Mouse (Mus musculus): ENCODE data around the gene Muc4. TPM values are rescaled to one million over a fixed set of nuclear protein-coding genes. Genes with fewer than 3 reads are reported as not detected.

Muc4 gene
- polyA plus RNA-seq, 1 experiment from 2014 or later, result 0.67 TPM

DNA sequence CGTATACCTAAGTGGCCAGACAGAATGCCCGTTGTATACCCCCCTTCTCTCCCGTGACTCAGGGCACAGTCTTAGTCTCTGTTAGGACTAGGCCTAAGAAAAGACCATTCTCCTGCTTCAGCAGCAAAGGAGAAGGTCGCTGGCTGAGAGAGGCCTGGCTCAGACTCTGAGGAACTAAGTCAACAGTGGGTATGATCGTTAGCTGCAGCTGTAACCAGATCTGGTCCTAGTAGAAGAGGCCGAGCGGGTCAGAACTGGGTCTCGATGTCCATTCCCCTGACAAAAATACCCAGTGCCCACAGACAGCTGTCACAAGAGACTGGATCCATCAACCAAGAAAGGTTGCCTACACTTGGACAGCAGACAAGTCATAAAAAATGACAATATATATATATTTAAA, 87.8 kb downstream of the Muc4 start:
- 73% methylated on average over 8 of the region's 8 CpGs for WGBS
- peaks cover 39% of the 10 kb centered on the region for H3K36me3 ChIP-seq (ENCODE audit: insufficient read depth)
- H3K4me1 ChIP-seq (ENCODE audit: insufficient read depth), result no peaks in the 10 kb centered on the region
- no peak overlapping the region for H3K27ac ChIP-seq (ENCODE audit: low read depth)
- H3K4me2 ChIP-seq, result no peak overlapping the region
- no peak for ATAC-seq (ENCODE audit: insufficient read depth)
- H3K27me3 ChIP-seq (ENCODE audit: insufficient read depth, low read length), result no peaks in the 10 kb centered on the region
- no peaks in the 10 kb centered on the region for H3K9me3 ChIP-seq (ENCODE audit: low read depth, low read length)
- H3K4me3 ChIP-seq (ENCODE audit: low read depth, low read length), result no peak overlapping the region
- no peak for DNase-seq
- TF ChIP-seq CTCF (IDR thresholded peaks at IDR 0.05; ENCODE audit: low read depth), result no peak
- H3K9ac ChIP-seq, result no peak overlapping the region

DNA sequence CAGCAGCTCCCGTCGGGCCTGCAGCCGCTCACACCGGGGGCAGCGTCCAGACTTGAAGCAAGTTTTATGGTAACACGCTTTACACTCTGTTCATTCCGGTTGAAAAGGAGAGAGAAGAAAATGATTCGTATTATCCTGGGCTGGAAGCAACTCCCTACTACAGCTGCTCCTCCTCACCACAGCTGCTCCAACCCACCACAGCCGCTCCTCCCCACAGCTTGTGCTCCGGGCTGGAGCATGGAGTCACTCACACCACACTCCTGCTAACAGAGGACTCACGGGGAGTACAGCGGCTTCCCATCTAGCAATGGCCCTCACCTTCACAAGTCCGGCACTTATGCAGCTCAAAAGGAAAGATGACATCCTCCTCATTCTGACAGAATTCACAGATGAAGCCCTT, 88.4 kb downstream of the Muc4 start:
- TF ChIP-seq CTCF (IDR thresholded peaks at IDR 0.05; ENCODE audit: low read depth), result no peak
- H3K36me3 ChIP-seq (ENCODE audit: insufficient read depth), result peaks cover 42% of the 10 kb centered on the region
- DNase-seq, result no peak

GRCm38 (mm10) chr16:32825380-32825779, 89.7 kb downstream of the Muc4 start:
- DNase-seq, result no peak
- peaks cover 42% of the 10 kb centered on the region for H3K36me3 ChIP-seq (ENCODE audit: insufficient read depth)
- WGBS, result 69% methylated on average over 12 of the region's 12 CpGs

More for the DNA sequence above, 88.4 kb downstream of the Muc4 start:
- H3K27ac ChIP-seq (ENCODE audit: low read depth), result no peak overlapping the region
- no peaks in the 10 kb centered on the region for H3K9me3 ChIP-seq (ENCODE audit: low read depth, low read length)
- H3K4me2 ChIP-seq, result no peak overlapping the region
- no peak overlapping the region for H3K4me3 ChIP-seq (ENCODE audit: low read depth, low read length)
- WGBS, result 85% methylated on average over 13 of the region's 13 CpGs
- H3K9ac ChIP-seq, result no peak overlapping the region
- no peaks in the 10 kb centered on the region for H3K27me3 ChIP-seq (ENCODE audit: insufficient read depth, low read length)
- H3K4me1 ChIP-seq (ENCODE audit: insufficient read depth), result no peaks in the 10 kb centered on the region
- no peak for ATAC-seq (ENCODE audit: insufficient read depth)

DNA sequence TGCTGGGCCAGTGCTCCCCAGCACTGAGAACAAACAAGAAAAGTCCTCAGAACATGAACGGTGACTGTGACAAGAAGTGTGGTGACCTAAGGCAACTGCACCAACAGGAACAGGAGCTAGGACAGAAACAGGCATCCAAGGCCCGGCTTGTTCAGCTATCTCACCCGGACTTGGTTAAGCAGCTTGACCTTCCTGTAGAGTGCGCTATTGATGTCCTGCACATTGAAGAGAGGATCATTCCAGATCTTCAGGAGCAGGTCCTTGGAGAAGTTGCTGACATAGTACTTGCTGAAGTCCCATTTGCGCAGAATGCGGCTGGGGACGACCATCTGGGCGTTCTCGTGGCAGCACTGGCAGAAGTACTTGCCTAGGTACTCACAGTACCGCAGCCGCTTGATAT, 90.8 kb downstream of the Muc4 start:
- Histone ChIP-seq H3K4me1 (ENCODE audit: insufficient read depth) (no peaks in the 10 kb centered on the region), H3K36me3 (ENCODE audit: insufficient read depth) (peaks cover 42% of the 10 kb centered on the region), H3K27ac (ENCODE audit: low read depth) (no peak overlapping the region), H3K4me2 (no peak overlapping the region), H3K4me3 (ENCODE audit: low read depth, low read length) (no peak overlapping the region), H3K9ac (no peak overlapping the region), H3K9me3 (ENCODE audit: low read depth, low read length) (no peaks in the 10 kb centered on the region), H3K27me3 (ENCODE audit: insufficient read depth, low read length) (no peaks in the 10 kb centered on the region)
- 93% methylated on average over 11 of the region's 11 CpGs for WGBS
- no peak for TF ChIP-seq CTCF (IDR thresholded peaks at IDR 0.05; ENCODE audit: low read depth)
- no peak for ATAC-seq (ENCODE audit: insufficient read depth)
- DNase-seq, result no peak

More at GRCm38 (mm10) chr16:32825380-32825779, 89.7 kb downstream of the Muc4 start:
- TF ChIP-seq CTCF (IDR thresholded peaks at IDR 0.05; ENCODE audit: low read depth), result no peak
- ATAC-seq (ENCODE audit: insufficient read depth), result no peak
- no peak overlapping the region for H3K27ac ChIP-seq (ENCODE audit: low read depth)
- no peaks in the 10 kb centered on the region for H3K9me3 ChIP-seq (ENCODE audit: low read depth, low read length)
- no peak overlapping the region for H3K9ac ChIP-seq
- no peaks in the 10 kb centered on the region for H3K4me1 ChIP-seq (ENCODE audit: insufficient read depth)
- no peak overlapping the region for H3K4me2 ChIP-seq
- no peaks in the 10 kb centered on the region for H3K27me3 ChIP-seq (ENCODE audit: insufficient read depth, low read length)
- H3K4me3 ChIP-seq (ENCODE audit: low read depth, low read length), result no peak overlapping the region

- DNase-seq, result no peak
- H3K4me3 ChIP-seq (ENCODE audit: low read depth, low read length), result no peak overlapping the region
- H3K36me3 ChIP-seq (ENCODE audit: insufficient read depth), result peaks cover 39% of the 10 kb centered on the region
- no peak overlapping the region for H3K4me2 ChIP-seq
- H3K27ac ChIP-seq (ENCODE audit: low read depth), result no peak overlapping the region
- no peak overlapping the region for H3K9ac ChIP-seq
- H3K4me1 ChIP-seq (ENCODE audit: insufficient read depth), result no peaks in the 10 kb centered on the region
- 75% methylated on average over 11 of the region's 11 CpGs for WGBS
- no peak for TF ChIP-seq CTCF (IDR thresholded peaks at IDR 0.05; ENCODE audit: low read depth)
- ATAC-seq (ENCODE audit: insufficient read depth), result no peak
- no peaks in the 10 kb centered on the region for H3K9me3 ChIP-seq (ENCODE audit: low read depth, low read length)
- no peaks in the 10 kb centered on the region for H3K27me3 ChIP-seq (ENCODE audit: insufficient read depth, low read length)
Measured at GRCm38 (mm10) chr16:32829104-32829503, 93.4 kb downstream of the Muc4 start.

DNA sequence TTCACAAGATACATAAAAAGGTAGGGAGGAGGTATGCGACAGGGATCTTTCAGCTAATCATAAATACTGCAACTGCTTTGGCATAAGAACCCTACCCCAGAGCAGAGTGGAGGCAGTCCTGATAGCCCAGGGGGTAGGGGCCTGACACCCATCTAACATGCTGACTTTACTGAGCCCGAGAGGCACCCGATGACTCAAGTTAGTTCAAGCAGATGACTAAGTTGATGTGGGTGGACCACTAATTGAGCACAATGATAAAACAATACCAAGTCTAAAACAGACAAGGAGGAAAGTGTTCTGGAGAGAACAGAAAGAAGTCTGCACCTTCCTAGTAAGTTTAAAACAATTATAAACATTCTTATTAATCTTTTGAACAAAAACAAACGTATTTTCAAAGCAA, 95.8 kb downstream of the Muc4 start:
- no peaks in the 10 kb centered on the region for H3K4me1 ChIP-seq (ENCODE audit: insufficient read depth)
- ATAC-seq (ENCODE audit: insufficient read depth) (no peak), DNase-seq (no peak)
- no peak overlapping the region for H3K27ac ChIP-seq (ENCODE audit: low read depth)
- no peak overlapping the region for H3K4me2 ChIP-seq
- TF ChIP-seq CTCF (IDR thresholded peaks at IDR 0.05; ENCODE audit: low read depth), result no peak
- H3K9me3 ChIP-seq (ENCODE audit: low read depth, low read length), result no peaks in the 10 kb centered on the region
- WGBS, result 90% methylated on average over 4 of the region's 4 CpGs
- no peak overlapping the region for H3K4me3 ChIP-seq (ENCODE audit: low read depth, low read length)
- H3K9ac ChIP-seq, result no peak overlapping the region
- H3K36me3 ChIP-seq (ENCODE audit: insufficient read depth), result peaks cover 28% of the 10 kb centered on the region
- no peaks in the 10 kb centered on the region for H3K27me3 ChIP-seq (ENCODE audit: insufficient read depth, low read length)

Other genes with a start within 250 kb of the Muc4 start
- 0.24 and 0.60 TPM in 2 replicates for gene Slc51a, start 248.0 kb upstream of the Muc4 start, polyA plus RNA-seq (2014; fragmentation: Nextera tagmentation; extraction: Ambion mirVana)
- not detected in 2 replicates for gene Zdhhc19, start 239.6 kb upstream of the Muc4 start, polyA plus RNA-seq (2014; fragmentation: Nextera tagmentation; extraction: Ambion mirVana)
- 64.5 and 71.2 TPM in 2 replicates for gene Tfrc, start 127.0 kb upstream of the Muc4 start, polyA plus RNA-seq (2014; fragmentation: Nextera tagmentation; extraction: Ambion mirVana)
- gene Tnk2, start 92.0 kb upstream of the Muc4 start, polyA plus RNA-seq (2014; fragmentation: Nextera tagmentation; extraction: Ambion mirVana), result 20.0 and 21.6 TPM in 2 replicates
- not detected in 2 replicates for gene Muc20, start 61.5 kb downstream of the Muc4 start, polyA plus RNA-seq (2014; fragmentation: Nextera tagmentation; extraction: Ambion mirVana)
- gene Smbd1, start 74.6 kb downstream of the Muc4 start, polyA plus RNA-seq (2014; fragmentation: Nextera tagmentation; extraction: Ambion mirVana), result not detected in 2 replicates
- gene Fyttd1, start 141.6 kb downstream of the Muc4 start, polyA plus RNA-seq (2014; fragmentation: Nextera tagmentation; extraction: Ambion mirVana), result 133 and 134 TPM in 2 replicates
- gene Rubcn, start 141.9 kb downstream of the Muc4 start, polyA plus RNA-seq (2014; fragmentation: Nextera tagmentation; extraction: Ambion mirVana), result 18.2 and 18.6 TPM in 2 replicates
- gene Lrch3, start 178.2 kb downstream of the Muc4 start, polyA plus RNA-seq (2014; fragmentation: Nextera tagmentation; extraction: Ambion mirVana), result 26.6 and 26.9 TPM in 2 replicates

Data from lung, embryonic 14.5 days (tissue).